Mouse (Mus musculus) MEL (cell line): Measurements from ENCODE around the gene Pomgnt1. TPM values are rescaled to one million over a fixed set of nuclear protein-coding genes. Genes with fewer than 3 reads are reported as not detected.
A peak's percentile ranks its signal among the peaks of the same experiment; 100 is the strongest.

Experiments used
- DNase-seq: peaks from one replicate; pipeline ENCODE4 v3.0.0; 2011; ENCODE audit warnings: low read depth, low spot score
- H3K27ac ChIP-seq: 2 replicates; pipeline ENCODE4 v1.5.1; 2012; ENCODE audit warnings: low read depth, mild to moderate bottlenecking, control low read depth, low read length, moderate library complexity; ENCODE audit not compliant: control insufficient read depth
- H3K27me3 ChIP-seq, 2 experiments: fragments of 150-350 bp in 1 of 2; sonication (generic) in 1 of 2; 2 replicates each; pipeline ENCODE4 v1.6.1; 2012; ENCODE audit warnings: low read length in 2 of 2, mild to moderate bottlenecking in 2 of 2, improper control_type of control experiment in 1 of 2, moderate library complexity in 1 of 2; ENCODE audit not compliant: insufficient read depth in 2 of 2, control insufficient read depth in 1 of 2
- H3K36me3 ChIP-seq, 2 experiments: 2 replicates each; pipeline ENCODE4 v1.6.1; 2012 to 2014; ENCODE audit warnings: low read length in 2 of 2, improper control_type of control experiment in 1 of 2, inconsistent platforms in 1 of 2, mild to moderate bottlenecking in 1 of 2; ENCODE audit not compliant: insufficient read depth in 2 of 2, control insufficient read depth in 1 of 2
- H3K4me1 ChIP-seq, 2 experiments: fragments of 150-350 bp in 1 of 2; sonication (generic) in 1 of 2; 2 replicates each; pipeline ENCODE4 v1.6.1; 2012; ENCODE audit warnings: low read length in 2 of 2, improper control_type of control experiment in 1 of 2, mild to moderate bottlenecking in 1 of 2; ENCODE audit not compliant: insufficient read depth in 2 of 2, control insufficient read depth in 1 of 2
- H3K4me3 ChIP-seq, 2 experiments: fragments of 150-350 bp in 1 of 2; sonication (generic) in 1 of 2; 2 replicates each; pipeline ENCODE4 v1.5.1; 2012; ENCODE audit warnings: low read depth in 2 of 2, low read length in 2 of 2, mild to moderate bottlenecking in 2 of 2, moderate library complexity in 2 of 2, control low read depth in 1 of 2, improper control_type of control experiment in 1 of 2; ENCODE audit not compliant: control insufficient read depth in 1 of 2, insufficient read depth in 1 of 2
- H3K79me2 ChIP-seq: 2 replicates; pipeline ENCODE4 v1.6.1; 2012; ENCODE audit warnings: mild to moderate bottlenecking, low read length, moderate library complexity; ENCODE audit not compliant: control insufficient read depth, poor library complexity, insufficient read depth
- H3K9ac ChIP-seq: 2 replicates; pipeline ENCODE4 v1.6.1; 2012; ENCODE audit warnings: low read depth, mild to moderate bottlenecking, control low read depth, low read length, moderate library complexity; ENCODE audit not compliant: control insufficient read depth, poor library complexity, severe bottlenecking
- H3K9me3 ChIP-seq: fragments of 150-350 bp; sonication (generic); replicated peaks from 2 replicates; pipeline ENCODE4 v1.6.1; 2012; ENCODE audit warnings: mild to moderate bottlenecking, low read length, improper control_type of control experiment, moderate library complexity; ENCODE audit not compliant: insufficient read depth
- CHD1 ChIP-seq: IDR thresholded peaks from 2 replicates; pipeline ENCODE4 v1.6.1; 2012; ENCODE audit warnings: low read depth, mild to moderate bottlenecking, inconsistent platforms, low read length, improper control_type of control experiment
- E2F4 ChIP-seq: IDR thresholded peaks from 2 replicates; pipeline ENCODE4 v1.6.1; 2011; ENCODE audit warnings: low read depth, low read length, improper control_type of control experiment, borderline replicate concordance
- EP300 ChIP-seq, 2 experiments: IDR thresholded peaks; 2 replicates each; pipeline ENCODE4 v1.6.1; 2011; ENCODE audit warnings: improper control_type of control experiment in 2 of 2, low read length in 2 of 2, low read depth in 1 of 2, mild to moderate bottlenecking in 1 of 2
- KAT2A ChIP-seq: conservative IDR thresholded peaks from 2 replicates; pipeline ENCODE4 v1.6.1; 2012; ENCODE audit warnings: low read depth, low read length, improper control_type of control experiment, inconsistent platforms
- MAZ ChIP-seq: IDR thresholded peaks from 2 replicates; pipeline ENCODE4 v1.6.1; 2012; ENCODE audit warnings: low read depth, mild to moderate bottlenecking, inconsistent platforms, low read length, improper control_type of control experiment
- MXI1 ChIP-seq: IDR thresholded peaks from 2 replicates; pipeline ENCODE4 v1.6.1; 2011; ENCODE audit warnings: mild to moderate bottlenecking, low read depth, low read length, improper control_type of control experiment
- NRF1 ChIP-seq: IDR thresholded peaks from 2 replicates; pipeline ENCODE4 v1.6.1; 2014; ENCODE audit warnings: low read depth, mild to moderate bottlenecking, inconsistent platforms, low read length, improper control_type of control experiment, moderate library complexity; ENCODE audit not compliant: poor library complexity, insufficient read depth, severe bottlenecking
- POLR2A ChIP-seq, 2 experiments: IDR thresholded peaks; 2 replicates each; pipeline ENCODE4 v1.6.1; 2011 to 2012; ENCODE audit warnings: low read length in 2 of 2, mild to moderate bottlenecking in 2 of 2, control low read depth in 1 of 2, improper control_type of control experiment in 1 of 2, low read depth in 1 of 2, moderate library complexity in 1 of 2; ENCODE audit not compliant: control insufficient read depth in 1 of 2, insufficient read depth in 1 of 2, poor library complexity in 1 of 2
- POLR2AphosphoS2 ChIP-seq: IDR thresholded peaks from 2 replicates; pipeline ENCODE4 v1.6.1; 2011; ENCODE audit warnings: low read length, improper control_type of control experiment
- TAL1 ChIP-seq: IDR thresholded peaks from 2 replicates; pipeline ENCODE4 v1.6.1; 2012; ENCODE audit warnings: mild to moderate bottlenecking, inconsistent platforms, low read length, moderate library complexity, mixed read lengths
- TCF12 ChIP-seq: IDR thresholded peaks from 2 replicates; pipeline ENCODE4 v1.6.1; 2014; ENCODE audit warnings: low read depth, mild to moderate bottlenecking, inconsistent platforms, low read length, improper control_type of control experiment, moderate library complexity
- UBTF ChIP-seq: IDR thresholded peaks from 2 replicates; pipeline ENCODE4 v1.6.1; 2012; ENCODE audit warnings: low read depth, mild to moderate bottlenecking, inconsistent platforms, low read length, improper control_type of control experiment, moderate library complexity, borderline replicate concordance; ENCODE audit not compliant: insufficient read depth
- USF2 ChIP-seq, 2 experiments: IDR thresholded peaks; 2 replicates each; pipeline ENCODE4 v1.6.1; 2011 to 2012; ENCODE audit warnings: improper control_type of control experiment in 2 of 2, low read length in 2 of 2, borderline replicate concordance in 1 of 2, inconsistent platforms in 1 of 2, low read depth in 1 of 2, mild to moderate bottlenecking in 1 of 2; ENCODE audit not compliant: insufficient read depth in 1 of 2
- ZC3H11A ChIP-seq: IDR thresholded peaks from 2 replicates; pipeline ENCODE4 v1.6.1; 2012; ENCODE audit warnings: low read depth, mild to moderate bottlenecking, inconsistent platforms, low read length, improper control_type of control experiment
- ZKSCAN1 ChIP-seq: IDR thresholded peaks from 2 replicates; pipeline ENCODE4 v1.6.1; 2012; ENCODE audit warnings: low read depth, mild to moderate bottlenecking, inconsistent platforms, low read length, improper control_type of control experiment, moderate library complexity
- ZMIZ1 ChIP-seq: IDR thresholded peaks from 2 replicates; pipeline ENCODE4 v1.6.1; 2012; ENCODE audit warnings: low read depth, mild to moderate bottlenecking, inconsistent platforms, low read length, improper control_type of control experiment, moderate library complexity
- polyA plus RNA-seq, 2 experiments: library from polyadenylated mRNA; stranded (reverse) in 1 of 2; unstranded in 1 of 2; fragments of >175 nt in 1 of 2; fragments of >200 nt in 1 of 2; gene quantifications; 2 replicates each; pipeline versions ENCODE4 v1.2.1 to v1.2.4; 2012; ENCODE audit warnings: low replicate concordance in 2 of 2, low read depth in 1 of 2; ENCODE audit not compliant: insufficient read length in 2 of 2, insufficient read depth in 1 of 2, missing spikeins in 1 of 2
- total RNA-seq: library from RNA; depleted of rRNA; stranded (reverse); fragments of 300-350 nt; gene quantifications from 2 replicates; pipeline ENCODE4 v1.2.3, GENCODE M21; 2012

Gene Pomgnt1
- total and polyA plus RNA-seq, 3 experiments, result 33.6 to 35.3 TPM; not detected in 1

DNA sequence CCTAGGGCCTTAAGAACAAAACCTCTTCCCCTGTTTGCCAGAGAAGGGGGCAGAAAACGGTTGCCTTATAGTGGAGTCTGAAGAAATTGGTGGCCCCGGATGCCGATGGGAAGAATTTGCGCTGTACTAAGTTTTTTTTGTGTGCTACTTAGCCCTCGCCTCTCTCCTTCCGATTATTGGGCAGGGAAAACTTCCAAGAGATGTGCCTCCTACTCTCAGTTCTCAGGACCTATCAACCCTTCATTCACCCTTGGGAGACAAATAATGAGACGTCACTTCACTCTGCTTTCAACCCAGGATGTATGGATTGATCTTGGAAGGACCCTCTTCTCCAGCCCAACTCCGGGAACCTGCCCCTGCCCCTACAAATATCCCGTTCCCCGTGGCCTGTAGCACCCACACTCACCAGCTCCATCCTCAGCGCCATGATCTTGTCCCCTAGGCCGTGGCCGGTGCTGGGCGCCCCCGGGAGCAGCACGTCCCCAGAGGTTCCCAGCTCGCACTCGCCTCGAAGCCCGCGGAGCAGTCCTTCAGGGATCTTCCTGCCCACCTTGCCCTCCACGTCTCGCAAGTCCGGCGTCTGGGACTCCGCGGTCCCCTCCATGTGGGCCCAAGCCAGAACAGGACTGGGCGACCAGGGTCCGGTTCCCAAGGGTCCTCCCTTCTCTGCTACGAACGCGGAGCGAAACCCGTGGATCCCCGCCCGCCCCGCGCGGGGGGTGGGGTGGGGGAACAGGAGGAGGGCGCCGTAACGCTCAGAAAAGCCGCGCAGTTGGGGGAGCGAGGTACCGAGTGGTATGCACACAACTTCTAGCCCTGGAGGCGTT lies 20.5 kb downstream of the Pomgnt1 start:
- TF ChIP-seq E2F4 (no peak), ZMIZ1 (no peak), MAZ (peak; percentile 92), UBTF (peak; percentile 17; the same call in 1 of the 2 replicates), MXI1 (peak; percentile 99), KAT2A (no peak), ZKSCAN1 (no peak), EP300 (IDR thresholded peaks at IDR 0.05; ENCODE audit: low read depth in 1 of 2, low read length in 2 of 2) (peak in 1 of 2 experiments; percentile 25; a peak in 1 of 4 replicates)
- H3K79me2 ChIP-seq, result no peaks in the 10 kb centered on the region
- no peaks in the 10 kb centered on the region for H3K36me3 ChIP-seq
- H3K9me3 ChIP-seq, result no peaks in the 10 kb centered on the region
- peak overlapping the region; percentile 59 for H3K9ac ChIP-seq
- no peaks in the 10 kb centered on the region for H3K27me3 ChIP-seq
- H3K4me1 ChIP-seq, result 0 out of 4 replicates have a peak, but pooled peaks cover 0 to 3% of the 10 kb centered on the region in 2 experiments
- H3K4me3 ChIP-seq, result peak overlapping the region; percentile 54 to 88
- DNase-seq, result peak; percentile 67
- no peak overlapping the region for H3K27ac ChIP-seq

DNA sequence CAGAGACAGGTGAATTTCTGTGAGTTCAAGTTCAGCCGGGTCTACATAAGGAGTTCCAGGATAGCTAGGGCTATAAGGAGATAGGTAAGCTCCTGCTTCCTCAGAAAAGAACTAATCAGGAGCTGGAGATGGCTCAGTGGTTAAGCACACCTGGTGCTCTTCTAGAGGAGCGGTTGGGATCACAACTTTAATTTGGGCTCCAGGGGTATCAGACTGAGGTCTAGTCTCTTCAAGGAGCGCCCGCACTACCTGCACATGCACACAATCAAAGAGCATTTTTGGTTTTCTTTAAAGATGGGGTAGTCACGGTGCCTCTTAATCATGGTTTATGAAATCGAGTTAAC lies 26.1 kb downstream of the Pomgnt1 start:
- Histone ChIP-seq H3K27me3 (no peaks in the 10 kb centered on the region), H3K79me2 (peaks cover 14% of the 10 kb centered on the region), H3K4me1 (peaks cover 0 to 10% of the 10 kb centered on the region in 2 experiments; a peak in 2 of 4 replicates), H3K9me3 (no peaks in the 10 kb centered on the region), H3K36me3 (peaks cover 0 to 4% of the 10 kb centered on the region in 2 experiments; a peak in 3 of 4 replicates), H3K27ac (peak overlapping the region; percentile 67), H3K4me3 (peak overlapping the region; percentile 77 to 79), H3K9ac (peak overlapping the region; percentile 94)
- DNase-seq, result no peak
- no peak for TF ChIP-seq POLR2A (IDR thresholded peaks at IDR 0.05; ENCODE audit: control insufficient read depth in 1 of 2, insufficient read depth in 1 of 2, low read depth in 1 of 2, low read length in 2 of 2, poor library complexity in 1 of 2)
- TF ChIP-seq POLR2AphosphoS2, result no peak
- no peak for TF ChIP-seq NRF1
- TF ChIP-seq TAL1, result no peak
- no peak for TF ChIP-seq CHD1
- no peak for TF ChIP-seq MXI1
- no peak for TF ChIP-seq USF2 (IDR thresholded peaks at IDR 0.05; ENCODE audit: borderline replicate concordance in 1 of 2, insufficient read depth in 1 of 2, low read depth in 1 of 2, low read length in 2 of 2)
- TF ChIP-seq E2F4, result no peak
- no peak for TF ChIP-seq ZC3H11A
- no peak for TF ChIP-seq ZMIZ1
- no peak for TF ChIP-seq TCF12
